Mouse (Mus musculus): ENCODE data around the gene Slc10a3. TPM values are rescaled to one million over a fixed set of nuclear protein-coding genes. Genes with fewer than 3 reads are reported as not detected.

The Slc10a3 gene
- polyA plus RNA-seq (2014; fragmentation: Nextera tagmentation; extraction: Ambion mirVana): 16.8 and 18.7 TPM in 2 replicates

DNA sequence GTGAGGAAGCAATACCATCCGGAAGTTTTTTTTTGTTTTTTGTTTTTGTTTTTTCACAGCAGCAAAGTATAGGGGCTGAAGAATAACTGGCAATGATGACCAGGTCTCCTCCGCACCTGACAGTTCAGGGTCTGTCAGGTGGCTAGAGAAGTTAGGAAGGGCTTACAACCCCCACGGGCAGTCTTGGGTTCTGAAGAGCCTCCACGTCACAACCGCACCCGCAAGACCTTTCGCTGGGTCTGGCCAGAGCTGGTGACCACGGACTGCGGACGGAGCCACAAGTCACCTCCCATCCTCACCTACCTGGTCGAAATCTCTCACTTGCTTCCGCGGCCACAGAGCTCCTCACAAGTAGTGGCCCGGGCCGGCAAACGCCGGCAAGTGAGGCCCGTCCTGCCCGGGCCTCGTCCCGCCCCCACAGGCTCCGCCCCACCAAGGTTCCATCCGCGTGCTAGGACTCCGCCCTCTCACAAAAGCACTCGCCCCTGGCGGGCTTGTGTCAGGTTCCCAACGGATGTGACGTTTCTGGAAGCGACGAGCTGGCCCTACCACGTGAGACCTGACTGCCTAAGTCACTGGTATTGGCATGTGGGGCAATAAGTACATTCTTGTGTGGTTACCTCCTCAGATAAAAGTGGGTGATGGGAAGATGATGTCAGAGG lies at the start of gene Slc10a3, which contains the start of gene Ubl4a:
Slc10a3 (minus strand) TSS at position 462 of the 662 bp plus-strand sequence.
Ubl4a (minus strand) TSS at position 331 of the 662 bp plus-strand sequence.
- ATAC-seq (replicated peaks; ENCODE audit: low FRiP score, low TSS enrichment, low read depth) (peak; percentile 87), DNase-seq (ENCODE audit: low spot score) (peak; percentile 78)
- H3K9ac ChIP-seq (ENCODE audit: low read length): peak within 1 kb of the TSS; percentile 53
- 17% methylated on average over 32 of the region's 32 CpGs for WGBS
- H3K27me3 ChIP-seq (replicated peaks; ENCODE audit: control insufficient read depth, insufficient read depth, low read length): no peaks in the 10 kb centered on the region
- peak within 1 kb of the TSS; percentile 59 for H3K4me2 ChIP-seq (ENCODE audit: low read length)
- no peaks in the 10 kb centered on the region for H3K4me1 ChIP-seq (replicated peaks; ENCODE audit: control insufficient read depth, insufficient read depth, low read length)
- peak within 1 kb of the TSS; percentile 41 for H3K4me3 ChIP-seq (ENCODE audit: low read depth, low read length)
- H3K36me3 ChIP-seq (ENCODE audit: control insufficient read depth, insufficient read depth, low read length): peaks cover 3% of the 10 kb centered on the region; the same call in 1 of the 2 replicates
- H3K9me3 ChIP-seq (ENCODE audit: control insufficient read depth, low read length): no peaks in the 10 kb centered on the region
- no peak within 1 kb of the TSS for H3K27ac ChIP-seq (ENCODE audit: low read depth)

DNA sequence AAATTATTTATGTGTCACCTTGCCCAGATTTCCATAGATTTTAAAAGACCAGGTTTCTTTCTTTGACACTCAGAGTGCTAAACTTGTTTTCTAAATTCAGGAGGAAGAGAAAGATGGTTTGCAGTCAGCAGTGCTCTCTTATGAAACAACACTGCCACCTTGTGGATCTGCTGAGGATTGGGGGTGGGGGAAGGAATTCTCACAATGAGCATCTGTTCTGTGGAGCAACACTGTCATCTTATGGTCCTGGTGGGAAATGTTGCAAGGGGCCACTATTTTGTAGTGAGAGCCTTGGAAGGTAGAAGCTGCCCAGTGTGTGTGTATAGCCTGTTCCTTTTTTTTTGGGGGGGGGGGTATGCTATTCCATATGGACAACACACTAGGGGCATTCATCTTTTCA lies 40.2 kb upstream of the Slc10a3 start:
- no peak overlapping the region for H3K4me2 ChIP-seq (ENCODE audit: low read length)
- no peak overlapping the region for H3K9ac ChIP-seq (ENCODE audit: low read length)
- no peaks in the 10 kb centered on the region for H3K4me1 ChIP-seq (replicated peaks; ENCODE audit: control insufficient read depth, insufficient read depth, low read length)
- no peak overlapping the region for H3K4me3 ChIP-seq (ENCODE audit: low read depth, low read length)
- no peaks in the 10 kb centered on the region for H3K27me3 ChIP-seq (replicated peaks; ENCODE audit: control insufficient read depth, insufficient read depth, low read length)
- H3K27ac ChIP-seq (ENCODE audit: low read depth): no peak overlapping the region
- 0 out of 2 replicates have a peak, but pooled peaks cover 3% of the 10 kb centered on the region for H3K36me3 ChIP-seq (ENCODE audit: control insufficient read depth, insufficient read depth, low read length)
- DNase-seq (ENCODE audit: low spot score) (peak; percentile 60), ATAC-seq (replicated peaks; ENCODE audit: low FRiP score, low TSS enrichment, low read depth) (peak; percentile 76)
- no peaks in the 10 kb centered on the region for H3K9me3 ChIP-seq (ENCODE audit: control insufficient read depth, low read length)

DNA sequence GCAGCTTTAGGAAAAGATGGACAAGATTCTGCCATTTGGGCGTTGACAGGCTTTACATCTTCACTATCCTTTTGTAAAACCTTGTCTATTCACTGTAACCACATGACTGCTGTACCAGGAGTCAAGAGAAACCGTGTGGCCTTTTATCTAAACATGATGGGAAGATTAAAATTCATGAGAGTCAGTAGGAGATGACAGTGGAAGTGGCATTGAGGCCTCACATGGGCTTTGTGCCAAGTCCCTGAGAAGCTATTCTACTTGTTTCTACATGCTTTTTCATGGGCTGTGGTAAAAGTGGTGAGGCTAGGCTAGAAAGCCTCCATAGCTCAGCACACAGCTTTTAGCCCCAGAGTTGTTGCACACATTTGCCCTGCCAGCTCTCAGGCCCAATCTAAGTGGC lies 35.2 kb upstream of the Slc10a3 start:
- DNase-seq (ENCODE audit: low spot score) (no peak), ATAC-seq (replicated peaks; ENCODE audit: low FRiP score, low TSS enrichment, low read depth) (no peak)
- Histone ChIP-seq H3K27ac (ENCODE audit: low read depth) (no peak overlapping the region), H3K9me3 (ENCODE audit: control insufficient read depth, low read length) (no peaks in the 10 kb centered on the region), H3K4me2 (ENCODE audit: low read length) (no peak overlapping the region), H3K36me3 (ENCODE audit: control insufficient read depth, insufficient read depth, low read length) (no peaks in the 10 kb centered on the region), H3K9ac (ENCODE audit: low read length) (no peak overlapping the region), H3K27me3 (replicated peaks; ENCODE audit: control insufficient read depth, insufficient read depth, low read length) (no peaks in the 10 kb centered on the region), H3K4me1 (replicated peaks; ENCODE audit: control insufficient read depth, insufficient read depth, low read length) (no peaks in the 10 kb centered on the region), H3K4me3 (ENCODE audit: low read depth, low read length) (no peak overlapping the region)
- WGBS: 66% methylated on average over 2 of the region's 2 CpGs

DNA sequence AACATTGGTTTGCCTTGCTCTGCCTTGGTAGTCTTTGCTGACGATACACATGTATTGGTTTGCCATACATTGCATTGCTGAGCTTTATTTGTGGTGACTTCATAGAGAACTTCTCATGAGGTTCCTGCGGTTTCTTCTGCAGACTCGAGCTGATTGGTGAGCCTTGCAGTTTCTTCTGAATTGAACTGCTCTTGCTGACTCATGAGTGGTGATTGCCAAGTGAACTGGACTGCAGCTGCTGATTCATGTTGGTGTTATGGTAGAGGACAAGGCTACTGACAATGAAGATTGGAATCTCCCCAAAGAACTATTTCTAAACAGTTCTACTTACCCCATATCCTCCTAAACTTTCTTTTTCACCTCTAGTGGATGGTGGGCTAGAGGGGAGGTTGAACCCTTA lies 27.0 kb upstream of the Slc10a3 start:
- no peaks in the 10 kb centered on the region for H3K36me3 ChIP-seq (ENCODE audit: control insufficient read depth, insufficient read depth, low read length)
- ATAC-seq (replicated peaks; ENCODE audit: low FRiP score, low TSS enrichment, low read depth) (no peak), DNase-seq (ENCODE audit: low spot score) (no peak)
- H3K9ac ChIP-seq (ENCODE audit: low read length): no peak overlapping the region
- no peak overlapping the region for H3K4me2 ChIP-seq (ENCODE audit: low read length)
- 87% methylated on average over 3 of the region's 3 CpGs for WGBS
- no peaks in the 10 kb centered on the region for H3K9me3 ChIP-seq (ENCODE audit: control insufficient read depth, low read length)
- no peak overlapping the region for H3K4me3 ChIP-seq (ENCODE audit: low read depth, low read length)
- no peaks in the 10 kb centered on the region for H3K27me3 ChIP-seq (replicated peaks; ENCODE audit: control insufficient read depth, insufficient read depth, low read length)
- no peaks in the 10 kb centered on the region for H3K4me1 ChIP-seq (replicated peaks; ENCODE audit: control insufficient read depth, insufficient read depth, low read length)
- no peak overlapping the region for H3K27ac ChIP-seq (ENCODE audit: low read depth)

DNA sequence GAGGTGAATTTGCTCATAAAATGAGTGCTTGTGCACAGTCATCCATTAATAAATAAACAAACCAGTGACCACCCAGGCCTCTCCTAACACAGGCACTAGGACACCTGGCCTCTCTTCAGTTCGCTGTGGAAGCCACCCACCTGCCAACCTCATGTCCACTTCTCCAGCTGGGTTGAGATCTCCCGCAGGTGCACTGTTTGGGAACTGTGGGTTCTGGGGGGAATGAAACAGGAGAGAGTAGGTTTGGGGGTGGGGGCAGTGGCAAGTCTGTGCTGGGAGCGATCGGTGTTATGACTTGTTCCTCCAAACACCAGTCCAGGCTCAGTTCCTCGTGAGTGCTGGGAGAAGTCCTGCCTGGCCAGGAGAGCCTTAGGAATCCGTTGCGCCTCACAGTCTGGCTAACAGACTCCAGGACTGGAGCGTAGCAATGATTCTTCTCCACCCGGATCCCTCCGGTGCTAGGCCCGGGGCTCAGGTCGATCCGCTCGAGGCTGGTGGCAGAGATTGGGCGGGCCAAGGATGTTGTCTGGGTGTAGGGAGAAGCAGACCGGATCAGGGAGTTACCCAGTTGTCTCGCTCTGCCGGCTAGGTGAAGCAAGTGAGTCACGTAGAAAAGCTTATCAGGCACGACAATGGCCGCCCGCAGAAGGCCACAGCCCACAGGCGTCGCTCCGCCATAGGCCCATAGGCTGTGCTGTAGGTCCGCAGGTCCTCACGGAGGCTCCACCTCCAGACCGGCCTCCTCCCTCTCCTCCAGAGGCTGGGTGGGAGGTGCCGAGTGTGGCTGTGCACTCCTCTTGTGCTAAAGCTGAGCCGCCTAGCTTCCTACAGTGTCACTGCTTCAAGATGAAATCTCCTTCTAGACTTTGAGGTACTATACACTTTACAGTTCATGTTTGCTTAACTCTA lies 19.6 kb upstream of the Slc10a3 start, which contains the start of the genes Fam3a and Ikbkg:
Fam3a (minus strand) TSS at position 738 of the 909 bp plus-strand sequence.
Ikbkg (plus strand) TSS at position 756 of the 909 bp plus-strand sequence.
- peak within 1 kb of the TSS; percentile 74 for H3K9ac ChIP-seq (ENCODE audit: low read length)
- DNase-seq (ENCODE audit: low spot score) (peak; percentile 85), ATAC-seq (replicated peaks; ENCODE audit: low FRiP score, low TSS enrichment, low read depth) (peak; percentile 100)
- H3K9me3 ChIP-seq (ENCODE audit: control insufficient read depth, low read length): no peaks in the 10 kb centered on the region
- peak within 1 kb of the TSS; percentile 48 for H3K4me3 ChIP-seq (ENCODE audit: low read depth, low read length)
- peak within 1 kb of the TSS; percentile 61 for H3K4me2 ChIP-seq (ENCODE audit: low read length)
- WGBS: 19% methylated on average over 30 of the region's 30 CpGs
- peak within 1 kb of the TSS; percentile 83 for H3K27ac ChIP-seq (ENCODE audit: low read depth)
- H3K27me3 ChIP-seq (replicated peaks; ENCODE audit: control insufficient read depth, insufficient read depth, low read length): no peaks in the 10 kb centered on the region
- peaks cover 4% of the 10 kb centered on the region; the same call in 1 of the 2 replicates for H3K36me3 ChIP-seq (ENCODE audit: control insufficient read depth, insufficient read depth, low read length)
- no peaks in the 10 kb centered on the region for H3K4me1 ChIP-seq (replicated peaks; ENCODE audit: control insufficient read depth, insufficient read depth, low read length)

DNA sequence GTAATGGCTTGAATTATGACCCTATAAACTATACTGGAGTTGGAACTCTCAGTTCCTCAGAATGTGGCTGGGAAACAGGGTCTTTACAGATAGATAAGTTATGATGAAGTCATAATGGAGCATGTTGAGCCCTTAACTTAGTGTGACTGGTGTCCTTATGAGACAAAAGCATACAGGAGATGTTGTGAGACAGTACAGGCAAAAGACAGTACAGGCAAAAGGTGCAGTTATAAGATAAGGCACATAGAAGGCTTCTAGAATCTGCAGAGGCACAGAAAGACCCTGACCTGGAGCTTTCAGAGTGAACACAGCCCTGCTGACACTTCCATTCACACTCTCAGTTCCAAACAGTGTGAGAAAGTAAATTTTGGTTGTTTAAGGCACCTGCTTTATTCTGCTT lies 15.0 kb upstream of the Slc10a3 start:
- H3K9ac ChIP-seq (ENCODE audit: low read length): no peak overlapping the region
- H3K4me1 ChIP-seq (replicated peaks; ENCODE audit: control insufficient read depth, insufficient read depth, low read length): no peaks in the 10 kb centered on the region
- no peak for DNase-seq (ENCODE audit: low spot score)
- H3K27ac ChIP-seq (ENCODE audit: low read depth): no peak overlapping the region
- H3K9me3 ChIP-seq (ENCODE audit: control insufficient read depth, low read length): no peaks in the 10 kb centered on the region
- H3K4me2 ChIP-seq (ENCODE audit: low read length): no peak overlapping the region
- ATAC-seq (replicated peaks; ENCODE audit: low FRiP score, low TSS enrichment, low read depth): no peak
- H3K27me3 ChIP-seq (replicated peaks; ENCODE audit: control insufficient read depth, insufficient read depth, low read length): no peaks in the 10 kb centered on the region
- peaks cover 22% of the 10 kb centered on the region for H3K36me3 ChIP-seq (ENCODE audit: control insufficient read depth, insufficient read depth, low read length)
- H3K4me3 ChIP-seq (ENCODE audit: low read depth, low read length): no peak overlapping the region

DNA sequence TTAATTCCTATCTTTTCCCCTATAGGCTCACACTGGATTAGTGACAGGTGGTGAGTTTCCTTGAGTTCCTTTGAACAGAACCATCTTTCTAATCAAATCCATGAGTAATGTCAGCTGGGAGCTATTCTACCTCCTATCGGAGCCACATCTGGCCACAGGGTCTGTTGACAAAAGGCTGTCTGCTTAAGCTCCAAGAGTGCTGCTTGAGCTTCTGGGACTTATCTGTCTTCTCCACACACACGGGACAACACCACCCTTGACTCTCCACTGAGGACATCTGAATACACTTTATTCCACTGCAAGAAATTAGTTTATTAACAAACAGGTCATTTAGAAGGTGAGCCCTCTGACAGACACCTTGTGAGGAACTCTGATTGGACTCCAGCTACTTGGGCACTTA lies 11.3 kb upstream of the Slc10a3 start:
- Histone ChIP-seq H3K9me3 (ENCODE audit: control insufficient read depth, low read length) (no peaks in the 10 kb centered on the region), H3K4me2 (ENCODE audit: low read length) (no peak overlapping the region), H3K4me1 (replicated peaks; ENCODE audit: control insufficient read depth, insufficient read depth, low read length) (no peaks in the 10 kb centered on the region), H3K36me3 (ENCODE audit: control insufficient read depth, insufficient read depth, low read length) (peaks cover 22% of the 10 kb centered on the region), H3K9ac (ENCODE audit: low read length) (no peak overlapping the region), H3K4me3 (ENCODE audit: low read depth, low read length) (no peak overlapping the region), H3K27ac (ENCODE audit: low read depth) (no peak overlapping the region), H3K27me3 (replicated peaks; ENCODE audit: control insufficient read depth, insufficient read depth, low read length) (no peaks in the 10 kb centered on the region)
- WGBS: 83% methylated on average over 2 of the region's 2 CpGs
- ATAC-seq (replicated peaks; ENCODE audit: low FRiP score, low TSS enrichment, low read depth) (no peak), DNase-seq (ENCODE audit: low spot score) (no peak)

DNA sequence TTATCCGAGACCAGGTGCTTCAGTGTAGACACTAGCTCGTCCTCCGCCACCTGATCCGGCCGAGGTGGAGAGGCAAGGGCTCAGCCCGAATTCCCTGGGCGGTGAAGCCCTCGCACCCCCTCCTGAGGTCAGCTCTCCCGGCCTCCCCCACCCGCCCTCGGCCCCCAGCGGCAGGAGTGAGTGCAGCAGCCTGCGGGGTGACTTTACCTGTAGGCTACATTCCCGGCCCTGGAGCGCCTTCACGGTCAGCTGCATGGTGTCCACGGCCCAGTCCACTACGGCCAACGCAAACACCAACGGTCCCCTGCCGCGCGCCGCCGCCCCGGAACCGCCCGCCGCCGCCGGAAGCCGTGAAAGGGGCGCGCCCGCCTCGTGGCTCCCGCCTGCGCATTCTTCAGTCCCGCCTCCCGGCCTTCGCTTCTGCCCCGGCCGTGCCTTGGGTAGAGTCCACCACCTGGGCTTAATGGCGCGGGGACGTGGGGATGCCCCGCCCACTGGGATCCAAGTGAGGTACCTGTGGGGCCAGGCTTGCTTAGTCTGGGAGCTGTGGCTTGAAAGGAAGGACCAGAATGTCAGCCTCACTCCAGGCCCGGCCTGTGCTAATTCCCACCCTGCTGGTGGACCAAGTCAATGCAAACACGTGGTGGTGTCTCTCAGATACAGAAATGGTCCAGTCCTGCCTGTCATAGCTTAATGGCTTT lies 4.8 kb downstream of the Slc10a3 start:
- Histone ChIP-seq H3K27me3 (replicated peaks; ENCODE audit: control insufficient read depth, insufficient read depth, low read length) (no peaks in the 10 kb centered on the region), H3K4me3 (ENCODE audit: low read depth, low read length) (peak overlapping the region; percentile 54), H3K36me3 (ENCODE audit: control insufficient read depth, insufficient read depth, low read length) (peaks cover 14% of the 10 kb centered on the region), H3K9me3 (ENCODE audit: control insufficient read depth, low read length) (no peaks in the 10 kb centered on the region), H3K4me1 (replicated peaks; ENCODE audit: control insufficient read depth, insufficient read depth, low read length) (no peaks in the 10 kb centered on the region; the same call in 1 of the 2 replicates), H3K9ac (ENCODE audit: low read length) (peak overlapping the region; percentile 65), H3K4me2 (ENCODE audit: low read length) (peak overlapping the region; percentile 59), H3K27ac (ENCODE audit: low read depth) (peak overlapping the region; percentile 65; the same call in 1 of the 2 replicates)
- WGBS: 18% methylated on average over 41 of the region's 49 CpGs
- ATAC-seq (replicated peaks; ENCODE audit: low FRiP score, low TSS enrichment, low read depth) (peak; percentile 85), DNase-seq (ENCODE audit: low spot score) (peak; percentile 75)

Data from intestine, embryonic 14.5 days (tissue).